Mouse (Mus musculus) myocyte (in vitro differentiated cells): ENCODE measurements at regions not wholly inside any gene's neighbourhood (a gene's known extent, or its start where the extent isn't known, plus 50 kb on each side); places are given as distances from the start of the nearest gene placed in this dataset.

Source experiments
- E2F4 ChIP-seq: IDR thresholded peaks from one replicate; pipeline ENCODE4 v1.6.1; 2011; ENCODE audit warnings: mild to moderate bottlenecking, control low read depth, moderate library complexity; ENCODE audit not compliant: insufficient read depth
- MYOG ChIP-seq, 3 experiments: IDR thresholded peaks; one replicate each; pipeline ENCODE4 v1.6.1; 2011; ENCODE audit warnings: control low read depth in 2 of 3, low read depth in 2 of 3, mild to moderate bottlenecking in 2 of 3; ENCODE audit not compliant: insufficient read length in 2 of 3, control insufficient read depth in 1 of 3, insufficient read depth in 1 of 3
- POLR2A ChIP-seq: IDR thresholded peaks from one replicate; pipeline ENCODE4 v1.6.1; 2011; ENCODE audit warnings: low read depth, mild to moderate bottlenecking, control low read depth, moderate library complexity; ENCODE audit not compliant: insufficient read length
- USF1 ChIP-seq: IDR thresholded peaks from one replicate; pipeline ENCODE4 v1.6.1; 2011; ENCODE audit warnings: low read depth, mild to moderate bottlenecking, control low read depth, moderate library complexity

- no peak for TF ChIP-seq MYOG (IDR thresholded peaks at IDR 0.05; ENCODE audit: control insufficient read depth in 1 of 3, insufficient read depth in 1 of 3, insufficient read length in 2 of 3, low read depth in 2 of 3)
- TF ChIP-seq USF1 = no peak
- no peak for TF ChIP-seq E2F4
- no peak for TF ChIP-seq POLR2A
Observed at GRCm38 (mm10) chr10:126379239-126379638, 413.3 kb downstream of the Lrig3 start.
